In genomic region chr15:100754805-100755497, GRCm38 (mm10) we compare ENCODE assay signal across 8 mouse cellular contexts. TPM values are rescaled to one million over a fixed set of nuclear protein-coding genes. Genes with fewer than 3 reads are reported as not detected.
DNase-seq lines count a peak whose midpoint lies in the region; ATAC-seq and TF ChIP-seq lines count a peak whose summit lies in the region.

No protein-coding gene starts in this region.

- ATAC-seq in hindbrain, embryonic 12.5 days (ENCODE audit: low FRiP score), result no peak
- no peak for ATAC-seq in liver, embryonic 11.5 days (replicated peaks; ENCODE audit: low FRiP score)

- H3K9me3 ChIP-seq in hindbrain, embryonic 12.5 days (replicated peaks), result no peaks in the 10 kb centered on the region
- H3K9me3 ChIP-seq in liver, embryonic 11.5 days (ENCODE audit: control insufficient read depth, low read length), result no peaks in the 10 kb centered on the region

- no peak overlapping the region for H3K4me3 ChIP-seq in hindbrain, embryonic 12.5 days
- no peak overlapping the region for H3K4me3 ChIP-seq in liver, embryonic 11.5 days (ENCODE audit: low read depth, low read length)
- no peak overlapping the region for H3K4me3 ChIP-seq in olfactory bulb, adult 2 months (ENCODE audit: insufficient read depth, low read depth, low read length)

- peak overlapping the region; percentile 34 for H3K4me2 ChIP-seq in hindbrain, embryonic 12.5 days (replicated peaks)
- H3K4me2 ChIP-seq in liver, embryonic 11.5 days, result peak overlapping the region; percentile 37

- peaks cover 6% of the 10 kb centered on the region for H3K4me1 ChIP-seq in hindbrain, embryonic 12.5 days
- H3K4me1 ChIP-seq in liver, embryonic 11.5 days (replicated peaks; ENCODE audit: control insufficient read depth, insufficient read depth, low read length), result peaks cover 3% of the 10 kb centered on the region; the same call in 1 of the 2 replicates
- H3K4me1 ChIP-seq in olfactory bulb, adult 2 months (ENCODE audit: control insufficient read depth, insufficient read depth, low read length), result peaks cover 10% of the 10 kb centered on the region

- 16% methylated on average over 11 of the region's 11 CpGs for WGBS in hindbrain, embryonic 12.5 days
- WGBS in liver, embryonic 11.5 days, result 10% methylated on average over 11 of the region's 11 CpGs
- 10% methylated on average over 11 of the region's 11 CpGs for WGBS in olfactory bulb, adult 2 months

- peak; percentile 25; the same call in 1 of the 2 replicates for TF ChIP-seq CTCF in olfactory bulb, adult 2 months (IDR thresholded peaks at IDR 0.05; ENCODE audit: insufficient read depth, low read depth, low read length)

- DNase-seq in urinary bladder, adult 18-20 months (ENCODE audit: low spot score in 2 of 2), result peak; percentile 15 to 46
- DNase-seq in urinary bladder, adult 2 months (ENCODE audit: low spot score), result no peak
- peak; percentile 72 for DNase-seq in embryo, embryonic 10 days (ENCODE audit: low spot score)
- no peak for DNase-seq in liver, embryonic 11.5 days (ENCODE audit: low spot score)
- DNase-seq in cerebellum, postnatal 36 days, result no peak
- DNase-seq in gastrocnemius, adult 18-20 months (ENCODE audit: low spot score), result no peak

- H3K36me3 ChIP-seq in hindbrain, embryonic 12.5 days, result no peaks in the 10 kb centered on the region
- no peaks in the 10 kb centered on the region for H3K36me3 ChIP-seq in liver, embryonic 11.5 days (ENCODE audit: control insufficient read depth, insufficient read depth, low read length)

- H3K9ac ChIP-seq in hindbrain, embryonic 12.5 days, result no peak overlapping the region
- no peak overlapping the region for H3K9ac ChIP-seq in liver, embryonic 11.5 days (ENCODE audit: low read depth, low read length)

- no peak overlapping the region for H3K27ac ChIP-seq in hindbrain, embryonic 12.5 days
- no peak overlapping the region for H3K27ac ChIP-seq in liver, embryonic 11.5 days (ENCODE audit: low read depth, low read length)
- H3K27ac ChIP-seq in olfactory bulb, adult 2 months (ENCODE audit: insufficient read depth, low read depth, low read length), result no peak overlapping the region

- no peaks in the 10 kb centered on the region for H3K27me3 ChIP-seq in hindbrain, embryonic 12.5 days
- H3K27me3 ChIP-seq in liver, embryonic 11.5 days (replicated peaks; ENCODE audit: control insufficient read depth, insufficient read depth, low read length), result no peaks in the 10 kb centered on the region; the same call in 1 of the 2 replicates

- no peak for TF ChIP-seq POLR2A in olfactory bulb, adult 2 months (IDR thresholded peaks at IDR 0.05; ENCODE audit: insufficient read depth, low read depth, low read length)

RNA-seq across cellular contexts. Expression of gene Slc4a8, which starts 6.6 kb away (rescaled TPM):
- polyA plus RNA-seq in urinary bladder, adult 2 months (2012; rRNA removed), result 5.5 and 5.6 TPM in 2 replicates
- 17.9 and 22.7 TPM in 2 replicates for polyA plus RNA-seq in hindbrain, embryonic 12.5 days (2016; fragmentation: Nextera tagmentation; extraction: Ambion mirVana)
- polyA plus RNA-seq in liver, embryonic 11.5 days (2014; fragmentation: Nextera tagmentation; extraction: Ambion mirVana), result 1.5 TPM in 2 replicates
- polyA plus RNA-seq in olfactory bulb, adult 2 months (2012; ENCODE audit: insufficient read depth, insufficient read length, low replicate concordance, missing spikeins), result 38.7 TPM in 1 of 2 replicates, not detected in the other
- 1 to 10 TPM in 1 of 2 experiments, under 1 TPM in 1; 0.76 to 2.0 TPM for total RNA-seq in gastrocnemius, adult 18-20 months (2021)

RNA-seq across cellular contexts. Expression of gene Galnt6, which starts 25.8 kb away (rescaled TPM):
- 14.7 and 20.5 TPM in 2 replicates for polyA plus RNA-seq in urinary bladder, adult 2 months (2012; rRNA removed)
- 0.26 and 0.34 TPM in 2 replicates for polyA plus RNA-seq in hindbrain, embryonic 12.5 days (2016; fragmentation: Nextera tagmentation; extraction: Ambion mirVana)
- 1.2 and 1.6 TPM in 2 replicates for polyA plus RNA-seq in liver, embryonic 11.5 days (2014; fragmentation: Nextera tagmentation; extraction: Ambion mirVana)
- polyA plus RNA-seq in olfactory bulb, adult 2 months (2012; ENCODE audit: insufficient read depth, insufficient read length, low replicate concordance, missing spikeins), result not detected in 2 replicates
- total RNA-seq in gastrocnemius, adult 18-20 months (2021), result under 1 TPM in 1 of 2 experiments, not detected in 1; 0.12 TPM

Comparison
In these comparisons a context has a peak if more than half of its experiments do, and no peak if none do; other contexts are left out.
1. DNase-seq: peak in urinary bladder, adult 18-20 months (2 of 2) and embryo, embryonic 10 days (single experiment); none in urinary bladder, adult 2 months (single experiment), liver, embryonic 11.5 days (single experiment), cerebellum, postnatal 36 days (0 of 2) and gastrocnemius, adult 18-20 months (single experiment).